Mouse (Mus musculus): Measurements from ENCODE around the gene Fam53b.

Fam53b gene

GRCm38 (mm10) chr7:132813416-132814088 is at the start of gene Fam53b:
Fam53b (minus strand) TSS chr7:132813886.
- POLR2A ChIA-PET, result interaction anchor here in 3 of 4 experiments (0.6 to 5.9 kb wide), 16 partner anchors 9 to 1411 kb away, joined by 3 to 50 read pairs (median 4); partner anchors contain the start of gene Abraxas2 (in 1 of the 3)

GRCm38 (mm10) chr7:132859042-132859958 is 45.6 kb upstream of the Fam53b start, which contains the start of gene Abraxas2:
Abraxas2 (plus strand) TSS chr7:132859225.
- POLR2A ChIA-PET, result interaction anchor here in 3 of 4 experiments (0.5 to 2.7 kb wide), 44 partner anchors 9 to 1299 kb away, joined by 3 to 19 read pairs (median 4); partner anchors contain the start of genes Edrf1 (in 2 of the 3), Bub3 (in 1 of the 3), Fam53b (in 1 of the 3) and Oat (in 1 of the 3)

More at GRCm38 (mm10) chr7:132813416-132814088, at the start of gene Fam53b:
- CTCF ChIA-PET, result interaction anchor here in 3 of 4 experiments (0.6 to 1.8 kb wide), 5 partner anchors 11 to 1976 kb away, joined by 4 read pairs; no protein-coding TSS in a partner anchor

GRCm38 (mm10) chr7:132858043-132858608 is 44.4 kb upstream of the Fam53b start:
- ChIA-PET POLR2A (interaction anchor here in 3 of 4 experiments (0.7 to 2.7 kb wide), 29 partner anchors 10 to 282 kb away, joined by 3 to 19 read pairs (median 5); partner anchors contain the start of genes Fam53b (in 1 of the 3) and Oat (in 1 of the 3)), CTCF (interaction anchor here in 3 of 4 experiments (0.7 to 2.0 kb wide), 14 partner anchors 35 to 202 kb away, joined by 3 to 14 read pairs (median 6); no protein-coding TSS in a partner anchor)

More at GRCm38 (mm10) chr7:132859042-132859958, 45.6 kb upstream of the Fam53b start, which contains the start of gene Abraxas2:
- CTCF ChIA-PET, result interaction anchor here (0.5 to 2.0 kb wide), 19 partner anchors 38 to 284 kb away, joined by 3 to 14 read pairs (median 4); partner anchors contain the start of gene Oat (in 1 of the 4)

DNA sequence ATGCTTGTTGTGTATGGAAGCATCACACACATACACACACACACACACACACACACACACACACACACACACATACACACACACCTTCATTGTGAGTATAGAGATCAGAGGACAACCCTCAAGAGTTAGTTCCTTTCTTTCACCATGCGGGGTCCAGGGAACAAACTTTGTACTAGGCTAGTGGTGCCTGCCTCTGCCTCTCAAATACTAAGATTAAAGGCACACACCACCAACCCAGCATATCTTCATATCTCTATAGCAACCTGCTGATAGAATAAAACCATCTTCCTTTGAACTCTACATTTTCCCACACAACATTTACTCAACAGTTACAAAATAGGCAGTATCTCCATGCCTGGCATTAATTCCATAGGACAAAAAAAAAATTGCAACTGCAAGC is 42.4 kb upstream of the Fam53b start:
- POLR2A ChIA-PET, result interaction anchor here in 1 of 4 experiments (2.6 kb wide), 1 partner anchor 8 kb away, joined by 7 read pairs; no protein-coding TSS in a partner anchor
- CTCF ChIA-PET, result no interaction called here

DNA sequence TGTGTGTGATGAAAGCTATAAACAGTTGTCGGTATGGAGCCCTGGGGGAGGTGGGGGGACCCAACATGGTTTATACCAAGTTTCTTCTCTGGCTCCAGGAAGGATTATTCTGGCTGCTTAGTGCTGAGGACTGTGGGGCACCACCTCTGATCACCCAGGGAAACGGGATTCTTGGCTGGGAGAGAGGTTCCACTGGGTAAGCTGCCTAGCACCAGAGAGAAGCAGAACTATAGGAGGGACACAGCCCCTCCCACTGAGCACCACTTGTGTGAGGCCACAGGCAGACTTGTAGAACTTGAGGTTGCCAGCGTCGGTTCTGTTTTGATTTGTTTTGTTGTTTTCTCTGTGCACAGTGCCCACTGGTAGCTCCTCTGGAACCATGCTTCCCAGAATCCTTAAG is 40.3 kb upstream of the Fam53b start:
- CTCF ChIA-PET, result interaction anchor here in 2 of 4 experiments (0.9 to 2.7 kb wide), 3 partner anchors 37 to 197 kb away, joined by 3 to 15 read pairs (median 3); no protein-coding TSS in a partner anchor
- POLR2A ChIA-PET, result interaction anchor here in 3 of 4 experiments (0.8 to 2.8 kb wide), 16 partner anchors 7 to 327 kb away, joined by 3 to 11 read pairs (median 4); no protein-coding TSS in a partner anchor

DNA sequence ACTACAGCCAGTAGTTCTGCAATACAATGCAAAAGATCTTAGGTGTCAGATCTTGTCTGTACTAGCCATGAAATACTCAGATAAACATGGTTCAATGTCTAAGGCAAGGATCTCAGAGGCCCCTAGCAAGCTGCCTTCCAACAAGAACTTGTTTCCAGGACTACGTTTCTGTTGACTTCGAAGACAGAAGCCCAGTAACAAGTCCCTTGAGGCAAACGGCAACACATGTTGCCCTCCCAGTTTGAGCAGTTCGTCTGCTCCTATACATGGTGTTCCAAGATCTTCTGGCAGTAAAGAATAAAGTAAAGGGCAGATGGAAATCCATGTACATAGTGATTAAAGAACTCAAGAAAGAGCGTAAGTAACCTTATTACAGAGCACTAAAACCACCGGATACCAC is 39.7 kb upstream of the Fam53b start:
- CTCF ChIA-PET, result interaction anchor here in 2 of 4 experiments (0.6 to 2.7 kb wide), 4 partner anchors 42 to 118 kb away, joined by 3 to 15 read pairs (median 5); no protein-coding TSS in a partner anchor
- POLR2A ChIA-PET, result interaction anchor here in 3 of 4 experiments (0.8 to 2.8 kb wide), 17 partner anchors 8 to 195 kb away, joined by 3 to 11 read pairs (median 4); partner anchors contain the start of gene Zranb1 (in 1 of the 3)

DNA sequence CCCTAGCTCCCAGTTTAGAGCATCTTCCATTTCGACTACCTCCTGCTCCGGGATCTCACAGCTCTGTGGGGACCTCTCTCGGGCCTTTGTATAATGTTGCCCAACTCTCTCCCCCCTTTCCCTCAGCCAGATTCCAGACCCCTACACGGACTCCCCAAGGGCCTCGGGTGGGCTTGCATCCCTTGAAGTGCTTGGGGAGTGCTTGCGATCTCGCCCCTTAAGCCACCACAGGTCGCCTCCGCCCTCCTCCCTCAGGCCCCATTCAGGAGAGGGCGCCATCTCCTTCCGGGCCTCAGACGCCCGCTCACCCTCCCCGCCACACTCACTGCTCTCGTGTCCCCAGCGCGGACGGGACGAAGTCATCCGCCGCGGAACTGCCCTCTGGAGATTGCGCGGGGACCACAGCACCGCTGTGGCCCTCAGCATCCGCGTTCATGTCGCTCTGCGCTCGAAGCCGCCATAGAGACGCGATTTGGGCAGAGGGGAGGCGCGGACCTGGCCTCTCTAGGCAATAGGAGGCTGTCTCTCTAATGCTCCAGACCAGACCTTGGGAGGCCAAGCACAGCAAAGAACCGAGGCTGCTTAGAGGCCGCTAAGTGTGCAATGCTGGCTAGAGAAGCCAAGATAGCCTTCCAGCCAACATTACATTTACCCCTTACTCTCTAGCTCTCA is 38.6 kb upstream of the Fam53b start, which contains the start of gene Eef1akmt2:
Eef1akmt2 (minus strand) TSS at position 501 of the 672 bp plus-strand sequence.
- POLR2A ChIA-PET, result interaction anchor here in 3 of 4 experiments (0.6 to 2.8 kb wide), 26 partner anchors 8 to 859 kb away, joined by 3 to 11 read pairs (median 4); partner anchors contain the start of gene Zranb1 (in 1 of the 3)
- CTCF ChIA-PET, result interaction anchor here in 3 of 4 experiments (0.6 to 2.7 kb wide), 7 partner anchors 14 to 117 kb away, joined by 3 to 15 read pairs (median 4); no protein-coding TSS in a partner anchor

DNA sequence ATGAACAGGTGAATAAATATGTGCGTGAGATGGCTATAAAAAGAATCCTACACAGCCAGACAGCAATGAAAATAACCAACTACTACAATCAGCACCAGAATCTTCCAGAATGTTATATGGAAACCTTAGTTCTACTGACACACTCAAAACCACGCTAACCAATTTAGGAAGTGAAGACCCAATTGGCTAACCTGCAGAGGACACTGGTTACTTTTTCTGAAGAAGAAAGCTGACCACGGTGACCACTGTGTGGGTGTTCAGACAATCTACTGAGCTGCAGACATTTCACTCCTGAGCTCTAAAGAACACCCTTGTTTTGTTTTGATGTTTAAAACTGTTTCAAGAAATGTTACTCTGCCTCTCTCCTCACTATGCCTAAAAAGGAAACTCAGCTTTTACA is 29.5 kb upstream of the Fam53b start:
- POLR2A ChIA-PET, result interaction anchor here in 2 of 4 experiments (0.6 to 1.4 kb wide), 6 partner anchors 9 to 133 kb away, joined by 3 to 5 read pairs (median 4); partner anchors contain the start of gene Eef1akmt2 (in 2 of the 2)

GRCm38 (mm10) chr7:132842455-132842854 is 28.8 kb upstream of the Fam53b start:
- POLR2A ChIA-PET, result interaction anchor here in 2 of 4 experiments (0.5 to 1.4 kb wide), 5 partner anchors 10 to 56 kb away, joined by 3 to 5 read pairs (median 4); partner anchors contain the start of genes Abraxas2 (in 1 of the 2) and Eef1akmt2 (in 1 of the 2)

More for the DNA sequence above, 29.5 kb upstream of the Fam53b start:
- CTCF ChIA-PET, result no interaction called here

GRCm38 (mm10) chr7:132841287-132841686 is 27.6 kb upstream of the Fam53b start:
- CTCF ChIA-PET, result no interaction called here
- POLR2A ChIA-PET, result no interaction called here

More at GRCm38 (mm10) chr7:132842455-132842854, 28.8 kb upstream of the Fam53b start:
- CTCF ChIA-PET, result no interaction called here

- POLR2A ChIA-PET, result interaction anchor here in 1 of 4 experiments (0.9 kb wide), 1 partner anchor 23 kb away, joined by 5 read pairs; no protein-coding TSS in a partner anchor
- CTCF ChIA-PET, result interaction anchor here in 1 of 4 experiments (1.6 kb wide), 1 partner anchor 20 kb away, joined by 3 read pairs; no protein-coding TSS in a partner anchor
Measured at GRCm38 (mm10) chr7:132830955-132831354, 17.3 kb upstream of the Fam53b start.

- CTCF ChIA-PET, result interaction anchor here in 2 of 4 experiments (0.8 to 1.5 kb wide), 2 partner anchors 14 to 73 kb away, joined by 3 to 4 read pairs; no protein-coding TSS in a partner anchor
- POLR2A ChIA-PET, result interaction anchor here in 1 of 4 experiments (1.2 to 2.6 kb wide), 2 partner anchors 10 to 13 kb away, joined by 3 to 10 read pairs; no protein-coding TSS in a partner anchor
Measured at GRCm38 (mm10) chr7:132824346-132825022, 10.8 kb upstream of the Fam53b start.

DNA sequence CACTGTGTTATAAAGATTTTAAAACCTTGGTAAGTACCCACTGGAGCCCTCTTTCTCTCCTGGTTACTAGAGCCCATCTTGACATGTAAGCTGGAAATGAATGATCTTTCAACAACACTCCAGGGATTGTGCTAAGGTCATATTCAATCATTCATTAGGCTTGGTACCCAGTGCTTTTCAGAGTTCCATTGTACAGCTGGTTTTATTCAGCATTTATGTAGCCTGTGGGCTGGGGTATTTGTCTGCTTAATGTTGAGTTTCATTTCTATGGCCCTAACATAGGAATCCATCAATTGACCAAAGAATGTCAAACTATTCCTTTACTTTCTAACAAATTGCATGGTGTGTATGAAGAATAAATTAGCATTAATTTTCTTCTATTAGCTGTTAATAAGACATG is 10.1 kb upstream of the Fam53b start:
- ChIA-PET CTCF (interaction anchor here in 2 of 4 experiments (1.1 to 1.5 kb wide), 2 partner anchors 13 kb away, joined by 3 to 4 read pairs; no protein-coding TSS in a partner anchor), POLR2A (interaction anchor here in 1 of 4 experiments (0.9 to 2.6 kb wide), 3 partner anchors 12 to 21 kb away, joined by 4 to 10 read pairs (median 5); no protein-coding TSS in a partner anchor)

- ChIA-PET CTCF (no interaction called here), POLR2A (interaction anchor here in 2 of 4 experiments (0.5 to 1.1 kb wide), 3 partner anchors 9 to 270 kb away, joined by 3 to 5 read pairs (median 3); no protein-coding TSS in a partner anchor)
Measured at GRCm38 (mm10) chr7:132820692-132821091, 7.0 kb upstream of the Fam53b start.

DNA sequence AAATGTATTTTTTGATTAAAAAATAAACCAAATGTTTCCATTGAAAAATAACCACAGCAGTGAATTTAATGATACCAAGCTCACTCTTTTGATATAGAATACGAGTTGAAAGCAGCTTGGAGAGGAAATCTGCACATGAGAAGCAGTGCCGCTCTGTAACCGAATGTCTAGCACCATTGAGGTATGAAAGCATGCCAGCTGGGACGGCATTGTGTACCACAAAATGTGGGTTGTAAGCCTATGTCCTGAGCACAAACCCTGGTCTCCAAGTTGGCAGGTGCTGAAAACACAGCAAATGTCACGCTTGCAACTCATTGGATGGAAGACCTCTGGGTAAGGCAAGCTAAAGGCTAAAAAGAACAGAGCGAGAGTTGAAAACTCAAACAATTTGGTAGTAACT is 3.4 kb upstream of the Fam53b start:
- ChIA-PET CTCF (interaction anchor here in 3 of 4 experiments (0.7 to 1.7 kb wide), 4 partner anchors 37 to 160 kb away, joined by 3 to 5 read pairs (median 4); no protein-coding TSS in a partner anchor), POLR2A (interaction anchor here in 1 of 4 experiments (1.9 to 2.0 kb wide), 2 partner anchors 8 to 41 kb away, joined by 8 to 11 read pairs; partner anchors contain the start of gene Abraxas2)
